Comparison of ENCODE assay signal across 8 mouse cellular contexts in genomic region chr13:37880581-37881130, GRCm38 (mm10).
DNase-seq lines count a peak whose midpoint lies in the region; ATAC-seq and TF ChIP-seq lines count a peak whose summit lies in the region.

No protein-coding gene starts in this region.

- peak overlapping the region; percentile 33 for H3K4me2 ChIP-seq in heart, embryonic 16.5 days (ENCODE audit: low read depth, low read length)
- H3K4me2 ChIP-seq in liver, postnatal 0 days (ENCODE audit: low read depth, low read length), result peak overlapping the region; percentile 62

- peak in 1 of 2 experiments; percentile 12 for DNase-seq in spleen, adult 2 months (ENCODE audit: low read depth in 1 of 2, low spot score in 2 of 2)
- no peak for DNase-seq in spleen, postnatal 10 days (ENCODE audit: low spot score in 2 of 2)
- DNase-seq in liver, postnatal 0 days, result peak; percentile 41
- peak; percentile 68 for DNase-seq in thymus, postnatal 4 days
- DNase-seq in ovary, postnatal 10 days (ENCODE audit: low spot score), result no peak
- DNase-seq in urinary bladder, postnatal 14 days (ENCODE audit: low spot score), result no peak
- no peak for DNase-seq in cerebellum, adult 9-11 months

- 4% methylated on average over 9 of the region's 9 CpGs for WGBS in spleen, adult 2 months
- WGBS in heart, embryonic 16.5 days, result 36% methylated on average over 9 of the region's 9 CpGs
- WGBS in liver, postnatal 0 days (ENCODE audit: insufficient replicate concordance), result 5% methylated on average over 9 of the region's 9 CpGs

- ATAC-seq in heart, embryonic 16.5 days (replicated peaks; ENCODE audit: extremely low read depth, insufficient read depth, low FRiP score), result 0 out of 2 replicates have a peak, but pooled peaks have one; percentile 10
- peak; percentile 23 for ATAC-seq in liver, postnatal 0 days

- H3K9ac ChIP-seq in heart, embryonic 16.5 days (ENCODE audit: low read length), result 0 out of 2 replicates have a peak overlapping the region, but pooled peaks have one; percentile 23
- peak overlapping the region; percentile 27; the same call in 1 of the 2 replicates for H3K9ac ChIP-seq in liver, postnatal 0 days (replicated peaks)

- no peaks in the 10 kb centered on the region for H3K36me3 ChIP-seq in spleen, adult 2 months (ENCODE audit: control insufficient read depth, insufficient read depth, low read length)
- H3K36me3 ChIP-seq in heart, embryonic 16.5 days (ENCODE audit: control insufficient read depth, insufficient read depth), result no peaks in the 10 kb centered on the region
- no peaks in the 10 kb centered on the region for H3K36me3 ChIP-seq in liver, postnatal 0 days (replicated peaks; ENCODE audit: insufficient read depth, low read length)

- peaks cover 30% of the 10 kb centered on the region for H3K4me1 ChIP-seq in spleen, adult 2 months (ENCODE audit: control insufficient read depth, insufficient read depth, insufficient read length)
- H3K4me1 ChIP-seq in heart, embryonic 16.5 days (ENCODE audit: control insufficient read depth, insufficient read depth, low read length), result peaks cover 61% of the 10 kb centered on the region
- peaks cover 95% of the 10 kb centered on the region for H3K4me1 ChIP-seq in liver, postnatal 0 days (ENCODE audit: insufficient read depth)

- TF ChIP-seq POLR2A in spleen, adult 2 months (IDR thresholded peaks at IDR 0.05; ENCODE audit: low read depth, low read length), result no peak

- H3K27me3 ChIP-seq in spleen, adult 2 months (ENCODE audit: control insufficient read depth, insufficient read depth, low read length), result no peaks in the 10 kb centered on the region
- H3K27me3 ChIP-seq in heart, embryonic 16.5 days (ENCODE audit: control insufficient read depth, insufficient read depth, low read length), result no peaks in the 10 kb centered on the region
- no peaks in the 10 kb centered on the region for H3K27me3 ChIP-seq in liver, postnatal 0 days (ENCODE audit: insufficient read depth, low read length)

- peak; percentile 88 for TF ChIP-seq EP300 in liver, postnatal 0 days (IDR thresholded peaks at IDR 0.05; ENCODE audit: low read depth)

- H3K9me3 ChIP-seq in heart, embryonic 16.5 days (replicated peaks; ENCODE audit: control insufficient read depth, low read length), result no peaks in the 10 kb centered on the region
- H3K9me3 ChIP-seq in liver, postnatal 0 days (ENCODE audit: low read length), result no peaks in the 10 kb centered on the region

- H3K4me3 ChIP-seq in spleen, adult 2 months (ENCODE audit: extremely low read depth, insufficient read depth, insufficient read length), result 0 out of 2 replicates have a peak overlapping the region, but pooled peaks have one; percentile 0
- H3K4me3 ChIP-seq in heart, embryonic 16.5 days (ENCODE audit: low read length), result no peak overlapping the region
- H3K4me3 ChIP-seq in liver, postnatal 0 days (ENCODE audit: low read depth, low read length), result no peak overlapping the region

- no peak overlapping the region for H3K27ac ChIP-seq in spleen, adult 2 months (ENCODE audit: insufficient read depth, low read length)
- peak overlapping the region; percentile 69 for H3K27ac ChIP-seq in heart, embryonic 16.5 days (ENCODE audit: low read length)
- peak overlapping the region; percentile 75 for H3K27ac ChIP-seq in liver, postnatal 0 days (ENCODE audit: low read depth)

- no peak for TF ChIP-seq CTCF in spleen, adult 2 months (IDR thresholded peaks at IDR 0.05; ENCODE audit: extremely low read depth, insufficient read depth, insufficient read length, insufficient replicate concordance)
- no peak for TF ChIP-seq CTCF in liver, postnatal 0 days (IDR thresholded peaks at IDR 0.05; ENCODE audit: low read depth)

Comparison
In these comparisons a context has a peak if more than half of its experiments do, and no peak if none do; other contexts are left out.
1. DNase-seq: peak in liver, postnatal 0 days (single experiment) and thymus, postnatal 4 days (single experiment); none in spleen, postnatal 10 days (0 of 2), ovary, postnatal 10 days (single experiment), urinary bladder, postnatal 14 days (single experiment) and cerebellum, adult 9-11 months (single experiment).